Mouse (Mus musculus) liver, embryonic 11.5 days (tissue): ENCODE data around the gene Pcyt2. TPM values are rescaled to one million over a fixed set of nuclear protein-coding genes. Genes with fewer than 3 reads are reported as not detected.

Experiments
- ATAC-seq: fragments of 200-750 bp; cut with Nextera tagmentation; replicated peaks from 2 replicates; pipeline ENCODE4 v1.8.0; 2017; ENCODE audit warnings: moderate number of reproducible peaks, mild to moderate bottlenecking, moderate TSS enrichment, moderate library complexity; ENCODE audit not compliant: low FRiP score
- DNase-seq: peaks from one replicate; pipeline ENCODE4 v3.0.0-alpha.2; 2017; ENCODE audit warnings: low spot score
- H3K27ac ChIP-seq: fragments of 300-500 bp; sonication (generic); 2 replicates; pipeline ENCODE4 v1.5.1; 2014; ENCODE audit warnings: mild to moderate bottlenecking, low read depth, low read length, control low read depth
- H3K27me3 ChIP-seq: fragments of 300-500 bp; sonication (generic); replicated peaks from 2 replicates; pipeline ENCODE4 v1.6.1; 2014; ENCODE audit warnings: low read length, mixed read lengths; ENCODE audit not compliant: control insufficient read depth, insufficient read depth
- H3K36me3 ChIP-seq: fragments of 300-500 bp; sonication (generic); 2 replicates; pipeline ENCODE4 v1.6.1; 2014; ENCODE audit warnings: mild to moderate bottlenecking, low read length, moderate library complexity, mixed read lengths; ENCODE audit not compliant: control insufficient read depth, insufficient read depth
- H3K4me1 ChIP-seq: fragments of 300-500 bp; sonication (generic); replicated peaks from 2 replicates; pipeline ENCODE4 v1.6.1; 2014; ENCODE audit warnings: low read length, mixed read lengths; ENCODE audit not compliant: control insufficient read depth, insufficient read depth
- H3K4me2 ChIP-seq: fragments of 300-500 bp; sonication (generic); 2 replicates; pipeline ENCODE4 v1.6.1; 2014; ENCODE audit warnings: mild to moderate bottlenecking, control low read depth, moderate library complexity
- H3K4me3 ChIP-seq: fragments of 300-500 bp; sonication (generic); 2 replicates; pipeline ENCODE4 v1.5.1; 2014; ENCODE audit warnings: low read depth, low read length, control low read depth
- H3K9ac ChIP-seq: fragments of 300-500 bp; sonication (generic); 2 replicates; pipeline ENCODE4 v1.6.1; 2014; ENCODE audit warnings: low read depth, low read length, control low read depth
- H3K9me3 ChIP-seq: fragments of 300-500 bp; sonication (generic); 2 replicates; pipeline ENCODE4 v1.6.1; 2016; ENCODE audit warnings: low read length, inconsistent platforms, mixed read lengths; ENCODE audit not compliant: control insufficient read depth
- WGBS: fragments of 180-500 bp; shearing (Covaris S2); extraction: QIAGEN DNeasy Blood & Tissue Kit; methylation state at CpG from one replicate; pipeline ENCODE4 v1.1.7; 2014; 5-methylcytosine and 5-hydroxymethylcytosine counted together
- polyA plus RNA-seq: library from polyadenylated mRNA; unstranded; fragments of >200 nt; fragmentation: Nextera tagmentation; extraction: Ambion mirVana; gene quantifications from 2 replicates; pipeline ENCODE4 v1.2.1, GENCODE M21; 2014

Pcyt2 gene
- 165 and 175 TPM in 2 replicates for polyA plus RNA-seq

DNA sequence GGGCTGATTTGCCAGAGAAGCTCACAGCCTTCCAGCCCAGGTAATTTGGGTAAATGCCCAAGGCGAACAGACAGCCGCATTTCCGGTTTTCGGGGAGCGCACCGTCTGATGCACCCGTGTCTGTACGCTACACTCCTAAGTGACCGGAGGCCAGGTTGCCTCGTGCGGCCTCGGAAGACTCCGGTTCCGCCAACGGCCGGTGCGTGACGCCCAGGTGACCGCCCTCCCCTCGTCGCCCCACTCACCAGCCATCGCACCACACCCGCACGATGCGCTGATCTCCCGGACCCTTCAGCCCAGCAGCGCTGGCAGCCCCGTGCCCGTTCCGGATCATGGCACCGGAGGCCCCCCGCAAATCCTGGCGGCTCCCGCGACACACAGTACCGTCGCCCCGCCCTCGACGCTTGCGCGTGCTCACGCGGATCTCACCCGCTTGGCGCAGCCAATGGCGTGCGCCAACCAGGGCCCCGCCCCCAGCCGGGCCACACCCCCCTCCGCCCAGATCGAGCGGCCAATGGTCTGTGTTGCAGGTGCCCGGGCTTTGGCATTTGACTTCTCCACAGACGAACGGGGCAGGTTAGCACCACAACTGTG lies at the start of gene Pcyt2:
TSS of gene Pcyt2 (minus strand) at position 418 of the 594 bp plus-strand sequence.
- Histone ChIP-seq H3K27me3 (no peaks in the 10 kb centered on the region), H3K36me3 (peaks cover 45% of the 10 kb centered on the region), H3K9me3 (no peaks in the 10 kb centered on the region), H3K27ac (peak within 1 kb of the TSS; percentile 82), H3K9ac (peak within 1 kb of the TSS; percentile 86), H3K4me1 (peaks cover 23% of the 10 kb centered on the region), H3K4me3 (peak within 1 kb of the TSS; percentile 74), H3K4me2 (peak within 1 kb of the TSS; percentile 88)
- WGBS: under 1% methylated on average over 56 of the region's 56 CpGs
- peak; percentile 93 for DNase-seq
- peak; percentile 95 for ATAC-seq

- Histone ChIP-seq H3K4me1 (no peaks in the 10 kb centered on the region), H3K27me3 (peaks cover 41% of the 10 kb centered on the region), H3K36me3 (no peaks in the 10 kb centered on the region), H3K9ac (no peak overlapping the region), H3K9me3 (no peaks in the 10 kb centered on the region), H3K4me2 (no peak overlapping the region), H3K4me3 (no peak overlapping the region), H3K27ac (no peak overlapping the region)
- ATAC-seq (no peak), DNase-seq (no peak)
- 17% methylated on average over 3 of the region's 3 CpGs for WGBS
Measured at GRCm38 (mm10) chr11:120666617-120667016, 48.9 kb upstream of the Pcyt2 start.

DNA sequence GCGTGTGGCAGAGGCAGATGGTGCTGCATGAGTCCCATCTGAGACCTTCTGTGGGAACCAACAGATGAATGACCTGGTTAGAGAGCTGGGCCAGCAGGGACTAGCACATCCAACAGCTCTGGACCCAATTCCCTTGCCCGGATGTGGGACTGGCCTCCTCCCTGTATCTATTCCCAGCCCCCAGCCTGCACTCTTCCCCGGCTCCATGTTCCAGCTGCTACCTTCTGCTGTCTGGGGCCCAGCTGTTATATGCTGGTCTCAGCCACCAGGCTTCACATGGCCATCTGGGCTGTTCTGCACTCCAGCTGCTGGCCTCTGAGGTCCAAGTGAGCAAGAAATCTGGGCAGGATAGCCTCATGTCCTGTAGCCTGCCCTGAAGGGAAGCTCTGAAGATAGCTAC lies 47.7 kb upstream of the Pcyt2 start:
- no peak overlapping the region for H3K27ac ChIP-seq
- H3K9me3 ChIP-seq: no peaks in the 10 kb centered on the region
- H3K9ac ChIP-seq: no peak overlapping the region
- DNase-seq: no peak
- 77% methylated on average over 3 of the region's 3 CpGs for WGBS
- peaks cover 10% of the 10 kb centered on the region for H3K4me1 ChIP-seq
- ATAC-seq: no peak
- H3K4me2 ChIP-seq: no peak overlapping the region; the same call in 1 of the 2 replicates
- no peak overlapping the region for H3K4me3 ChIP-seq
- H3K27me3 ChIP-seq: peaks cover 53% of the 10 kb centered on the region
- no peaks in the 10 kb centered on the region for H3K36me3 ChIP-seq

DNA sequence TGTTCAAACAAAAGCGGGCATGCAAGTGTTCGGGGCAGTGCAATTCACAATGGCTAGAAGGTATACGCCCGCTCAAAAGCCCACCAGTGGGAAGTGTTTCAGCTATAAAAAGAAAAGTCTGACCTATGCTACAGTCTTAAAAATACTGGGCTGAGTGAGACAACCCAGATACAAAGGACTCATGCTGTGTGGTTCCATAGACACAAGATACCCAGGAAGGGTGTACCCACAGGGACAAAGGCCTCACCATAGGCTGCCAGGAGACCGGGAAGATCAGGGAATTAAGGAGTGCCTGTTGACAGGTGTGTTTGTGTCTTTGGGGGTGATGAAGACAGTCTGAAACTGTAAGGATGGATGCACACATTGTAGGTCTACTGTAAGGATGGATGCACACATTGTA lies 46.0 kb upstream of the Pcyt2 start:
- Histone ChIP-seq H3K4me1 (peaks cover 19% of the 10 kb centered on the region), H3K27me3 (peaks cover 70% of the 10 kb centered on the region), H3K4me3 (no peak overlapping the region), H3K36me3 (no peaks in the 10 kb centered on the region), H3K9me3 (no peaks in the 10 kb centered on the region), H3K4me2 (no peak overlapping the region), H3K27ac (no peak overlapping the region), H3K9ac (no peak overlapping the region)
- 86% methylated on average over 5 of the region's 5 CpGs for WGBS
- DNase-seq: no peak
- no peak for ATAC-seq

DNA sequence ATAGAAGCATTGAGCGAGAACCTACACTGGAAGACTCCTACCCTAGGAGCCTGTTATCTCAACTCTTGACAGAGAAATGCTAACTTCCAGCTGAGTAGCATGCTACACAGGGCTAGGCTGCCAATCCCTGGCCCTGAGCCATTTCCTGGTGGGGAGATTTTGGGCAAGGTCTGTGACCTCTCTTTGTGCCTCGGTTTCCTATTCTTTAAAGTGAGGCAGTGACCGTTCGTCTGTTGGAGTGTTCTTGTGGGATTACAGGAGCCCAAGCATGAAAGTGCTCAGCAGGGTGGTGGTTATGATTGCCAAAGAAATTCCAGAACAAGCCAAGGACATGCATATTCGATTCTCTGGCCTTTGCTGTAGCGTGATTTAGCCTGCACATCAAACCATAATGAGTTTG lies 45.0 kb upstream of the Pcyt2 start:
- 68% methylated on average over 6 of the region's 6 CpGs for WGBS
- ATAC-seq: no peak

DNA sequence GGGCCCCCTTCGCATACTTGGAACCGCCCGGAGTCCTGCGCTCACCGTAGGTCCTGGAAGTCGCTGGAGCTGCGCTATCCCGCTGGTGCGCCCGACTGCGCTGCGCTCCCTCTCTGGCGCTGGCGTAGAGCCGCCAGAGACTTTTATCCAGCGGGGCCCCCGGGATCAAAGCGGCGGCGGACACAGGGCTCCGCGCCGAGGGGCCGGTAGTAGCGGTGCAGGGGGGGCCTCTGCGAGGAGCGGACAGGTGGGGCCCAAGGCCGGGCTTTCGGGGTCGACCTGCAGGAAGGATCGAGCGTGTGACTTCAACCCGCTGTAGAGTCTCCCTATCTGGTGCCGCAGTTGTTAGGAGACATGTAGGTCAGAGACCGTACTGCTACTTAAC lies 43.3 kb upstream of the Pcyt2 start, which contains the start of gene Notum:
TSS of gene Notum (minus strand) at position 100 of the 385 bp plus-strand sequence.
- no peak within 1 kb of the TSS for H3K27ac ChIP-seq
- H3K9ac ChIP-seq: 0 out of 2 replicates have a peak within 1 kb of the TSS, but pooled peaks have one; percentile 20

More for the DNA sequence above, 45.0 kb upstream of the Pcyt2 start:
- Histone ChIP-seq H3K9ac (no peak overlapping the region), H3K36me3 (no peaks in the 10 kb centered on the region), H3K4me2 (no peak overlapping the region), H3K27me3 (peaks cover 79% of the 10 kb centered on the region), H3K4me1 (peaks cover 19% of the 10 kb centered on the region), H3K27ac (no peak overlapping the region), H3K9me3 (no peaks in the 10 kb centered on the region), H3K4me3 (no peak overlapping the region)
- no peak for DNase-seq

GRCm38 (mm10) chr11:120660301-120661075 lies 42.8 kb upstream of the Pcyt2 start:
- H3K4me1 ChIP-seq: peaks cover 19% of the 10 kb centered on the region
- peak overlapping the region; percentile 50 for H3K4me3 ChIP-seq
- peaks cover 92% of the 10 kb centered on the region for H3K27me3 ChIP-seq
- 0 out of 2 replicates have a peak overlapping the region, but pooled peaks have one; percentile 20 for H3K9ac ChIP-seq
- H3K36me3 ChIP-seq: no peaks in the 10 kb centered on the region
- no peaks in the 10 kb centered on the region for H3K9me3 ChIP-seq
- ATAC-seq: no peak; the same call in 1 of the 2 replicates
- H3K27ac ChIP-seq: no peak overlapping the region
- peak; percentile 51 for DNase-seq
- peak overlapping the region; percentile 70 for H3K4me2 ChIP-seq
- 1% methylated on average over 91 of the region's 95 CpGs for WGBS

More for the DNA sequence above, 43.3 kb upstream of the Pcyt2 start, which contains the start of gene Notum:
- H3K4me2 ChIP-seq: peak within 1 kb of the TSS; percentile 70
- H3K9me3 ChIP-seq: no peaks in the 10 kb centered on the region
- ATAC-seq (no peak), DNase-seq (no peak)
- peak within 1 kb of the TSS; percentile 50 for H3K4me3 ChIP-seq
- H3K27me3 ChIP-seq: peaks cover 93% of the 10 kb centered on the region
- 2% methylated on average over 35 of the region's 35 CpGs for WGBS
- no peaks in the 10 kb centered on the region for H3K36me3 ChIP-seq
- peaks cover 19% of the 10 kb centered on the region for H3K4me1 ChIP-seq

DNA sequence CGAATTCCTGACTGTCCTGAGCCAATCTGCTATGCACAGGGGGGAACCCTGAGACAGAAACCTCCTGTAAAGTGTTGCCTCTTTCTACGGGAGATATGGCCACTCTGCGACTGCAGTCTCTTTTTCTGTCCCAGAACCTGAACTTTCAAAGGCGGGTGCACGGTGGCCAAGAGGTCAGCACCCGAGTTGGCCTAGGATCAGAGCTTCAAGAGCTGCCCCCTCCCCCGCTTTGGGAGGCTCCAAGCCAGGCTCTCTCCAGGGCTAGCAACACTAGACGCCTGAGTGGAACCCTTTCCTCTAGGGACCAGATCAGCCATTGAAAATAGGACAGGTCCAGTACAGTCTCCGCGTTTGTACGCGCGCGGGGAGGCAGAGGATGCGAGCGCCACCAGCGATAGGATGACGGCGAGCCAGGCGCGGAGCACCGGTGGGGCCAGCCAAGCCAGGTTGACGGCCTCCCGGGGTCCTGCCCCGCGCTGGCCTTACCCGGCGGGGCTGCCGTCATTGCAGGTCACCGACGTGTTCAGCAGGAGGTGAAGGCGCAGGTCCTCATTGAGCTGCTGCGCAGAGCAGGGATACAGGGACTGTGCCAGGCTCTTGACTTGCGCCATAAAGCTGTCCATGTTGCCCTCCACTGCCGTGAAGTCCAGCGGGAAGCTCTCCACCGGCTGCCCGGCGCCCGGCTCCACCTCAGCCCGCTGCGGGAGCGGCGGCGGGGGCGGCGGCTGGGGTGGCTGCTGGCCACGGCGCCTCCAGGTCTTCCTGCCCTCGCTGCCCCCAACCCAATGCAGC lies 42.0 kb upstream of the Pcyt2 start:
- ATAC-seq: no peak
- no peaks in the 10 kb centered on the region for H3K36me3 ChIP-seq
- H3K4me1 ChIP-seq: peaks cover 19% of the 10 kb centered on the region
- WGBS: 6% methylated on average over 50 of the region's 50 CpGs
- H3K27ac ChIP-seq: no peak overlapping the region
- peaks cover 84% of the 10 kb centered on the region for H3K27me3 ChIP-seq
- no peak overlapping the region for H3K9ac ChIP-seq
- H3K4me3 ChIP-seq: peak overlapping the region; percentile 50
- peak overlapping the region; percentile 70 for H3K4me2 ChIP-seq
- H3K9me3 ChIP-seq: no peaks in the 10 kb centered on the region
- peak; percentile 48 for DNase-seq
